Mouse (Mus musculus): ENCODE data around the gene Tmem88. TPM values are rescaled to one million over a fixed set of nuclear protein-coding genes. Genes with fewer than 3 reads are reported as not detected.

Tmem88 gene
- polyA plus RNA-seq, 1 experiment from 2014 or later, result 7.0 TPM

DNA sequence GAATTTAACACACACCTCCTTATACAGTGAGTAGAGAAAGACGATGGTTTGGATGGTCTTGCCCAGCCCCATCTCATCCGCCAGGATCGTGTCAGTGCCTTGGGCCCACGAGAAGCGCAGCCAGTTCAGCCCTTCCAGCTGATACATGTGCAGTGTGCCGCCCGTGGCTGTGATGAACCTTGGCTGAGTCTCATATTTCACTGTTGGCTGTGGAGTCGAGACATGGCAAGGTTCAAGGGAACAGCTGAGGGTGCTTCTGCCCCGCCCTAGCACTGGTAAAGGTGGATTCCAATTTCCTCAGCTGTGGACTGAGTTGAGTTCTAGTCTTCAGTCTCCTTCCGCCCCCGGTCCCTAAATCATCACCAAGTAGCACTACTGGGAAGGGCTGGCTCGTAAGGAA, 40.3 kb downstream of the Tmem88 start:
- no peaks in the 10 kb centered on the region for H3K9me3 ChIP-seq
- WGBS, result 95% methylated on average over 12 of the region's 12 CpGs
- no peaks in the 10 kb centered on the region for H3K4me1 ChIP-seq
- no peaks in the 10 kb centered on the region for H3K27me3 ChIP-seq (replicated peaks)
- no peak overlapping the region for H3K4me2 ChIP-seq
- no peak overlapping the region for H3K27ac ChIP-seq
- H3K4me3 ChIP-seq, result no peak overlapping the region
- ATAC-seq (replicated peaks), result no peak
- H3K36me3 ChIP-seq (replicated peaks), result peaks cover 93% of the 10 kb centered on the region
- no peak overlapping the region for H3K9ac ChIP-seq

- Histone ChIP-seq H3K36me3 (replicated peaks) (peaks cover 90% of the 10 kb centered on the region), H3K9me3 (no peaks in the 10 kb centered on the region), H3K27me3 (replicated peaks) (no peaks in the 10 kb centered on the region), H3K4me3 (no peak overlapping the region), H3K4me2 (no peak overlapping the region), H3K9ac (no peak overlapping the region), H3K4me1 (no peaks in the 10 kb centered on the region), H3K27ac (no peak overlapping the region)
- 97% methylated on average over 5 of the region's 5 CpGs for WGBS
- ATAC-seq (replicated peaks), result no peak
These were observed 41.5 kb downstream of the Tmem88 start for GRCm38 (mm10) chr11:69356544-69356943.

Other genes with a start within 250 kb of the Tmem88 start
- 0.28 and 0.41 TPM in 2 replicates for gene Alox12b, start 241.2 kb downstream of the Tmem88 start, polyA plus RNA-seq (2015; fragmentation: Nextera tagmentation; extraction: Ambion mirVana)
- 0.25 and 0.87 TPM in 2 replicates for gene Alox8, start 200.4 kb downstream of the Tmem88 start, polyA plus RNA-seq (2015; fragmentation: Nextera tagmentation; extraction: Ambion mirVana)
- gene Gucy2e, start 161.2 kb downstream of the Tmem88 start, polyA plus RNA-seq (2015; fragmentation: Nextera tagmentation; extraction: Ambion mirVana), result 0.75 and 0.92 TPM in 2 replicates
- 22.1 and 22.2 TPM in 2 replicates for gene Cntrob, start 74.5 kb downstream of the Tmem88 start, polyA plus RNA-seq (2015; fragmentation: Nextera tagmentation; extraction: Ambion mirVana)
- gene Trappc1, start 74.3 kb downstream of the Tmem88 start, polyA plus RNA-seq (2015; fragmentation: Nextera tagmentation; extraction: Ambion mirVana), result 182 and 184 TPM in 2 replicates
- 4.1 and 4.9 TPM in 2 replicates for gene Kcnab3, start 72.0 kb downstream of the Tmem88 start, polyA plus RNA-seq (2015; fragmentation: Nextera tagmentation; extraction: Ambion mirVana)
- gene Rnf227, start 57.8 kb downstream of the Tmem88 start, polyA plus RNA-seq (2015; fragmentation: Nextera tagmentation; extraction: Ambion mirVana), result 278 and 308 TPM in 2 replicates
- gene Chd3, start 28.8 kb downstream of the Tmem88 start, polyA plus RNA-seq (2015; fragmentation: Nextera tagmentation; extraction: Ambion mirVana), result 98.2 and 102 TPM in 2 replicates
- 96.8 and 101 TPM in 2 replicates for gene Naa38, start 2.7 kb downstream of the Tmem88 start, polyA plus RNA-seq (2015; fragmentation: Nextera tagmentation; extraction: Ambion mirVana)
- 32.7 and 33.5 TPM in 2 replicates for gene Cyb5d1, start 2.6 kb downstream of the Tmem88 start, polyA plus RNA-seq (2015; fragmentation: Nextera tagmentation; extraction: Ambion mirVana)
- 41.3 and 45.3 TPM in 2 replicates for gene Kdm6b, start 15.4 kb upstream of the Tmem88 start, polyA plus RNA-seq (2015; fragmentation: Nextera tagmentation; extraction: Ambion mirVana)
- gene Dnah2, start 150.9 kb upstream of the Tmem88 start, polyA plus RNA-seq (2015; fragmentation: Nextera tagmentation; extraction: Ambion mirVana), result 4.5 and 5.7 TPM in 2 replicates
- 178 and 188 TPM in 2 replicates for gene Efnb3, start 162.0 kb upstream of the Tmem88 start, polyA plus RNA-seq (2015; fragmentation: Nextera tagmentation; extraction: Ambion mirVana)
- 21.4 and 23.2 TPM in 2 replicates for gene Wrap53, start 182.0 kb upstream of the Tmem88 start, polyA plus RNA-seq (2015; fragmentation: Nextera tagmentation; extraction: Ambion mirVana)
- gene Trp53, start 182.1 kb upstream of the Tmem88 start, polyA plus RNA-seq (2015; fragmentation: Nextera tagmentation; extraction: Ambion mirVana), result 60.4 and 70.1 TPM in 2 replicates
- 60.0 and 60.9 TPM in 2 replicates for gene Atp1b2, start 207.7 kb upstream of the Tmem88 start, polyA plus RNA-seq (2015; fragmentation: Nextera tagmentation; extraction: Ambion mirVana)
- gene Shbg, start 219.7 kb upstream of the Tmem88 start, polyA plus RNA-seq (2015; fragmentation: Nextera tagmentation; extraction: Ambion mirVana), result not detected in 2 replicates
- 23.5 and 24.9 TPM in 2 replicates for gene Sat2, start 223.8 kb upstream of the Tmem88 start, polyA plus RNA-seq (2015; fragmentation: Nextera tagmentation; extraction: Ambion mirVana)
- gene Fxr2, start 234.8 kb upstream of the Tmem88 start, polyA plus RNA-seq (2015; fragmentation: Nextera tagmentation; extraction: Ambion mirVana), result 40.6 and 47.0 TPM in 2 replicates